Mouse (Mus musculus) layer of hippocampus, postnatal 14 days (tissue): ENCODE results near the gene Lbx1. TPM values are rescaled to one million over a fixed set of nuclear protein-coding genes. Genes with fewer than 3 reads are reported as not detected.

Source experiments
- DNase-seq, 2 experiments: peaks; one replicate each; pipeline ENCODE4 v3.0.0; 2021 to 2022; ENCODE audit warnings: low spot score in 2 of 2, mixed read lengths in 1 of 2
- long read RNA-seq, 2 experiments: library from polyadenylated mRNA; stranded (forward); transcript quantifications; one replicate each; pipeline ENCODE4 v2.0.0; 2021
- total RNA-seq, 2 experiments: library from RNA; stranded (reverse); gene quantifications; 2 replicates each; pipeline ENCODE4 v1.2.3; 2021

The Lbx1 gene
- not detected for total RNA-seq
- long read RNA-seq, experiment 1: 0 reads
- long read RNA-seq, experiment 2: 0 reads

DNA sequence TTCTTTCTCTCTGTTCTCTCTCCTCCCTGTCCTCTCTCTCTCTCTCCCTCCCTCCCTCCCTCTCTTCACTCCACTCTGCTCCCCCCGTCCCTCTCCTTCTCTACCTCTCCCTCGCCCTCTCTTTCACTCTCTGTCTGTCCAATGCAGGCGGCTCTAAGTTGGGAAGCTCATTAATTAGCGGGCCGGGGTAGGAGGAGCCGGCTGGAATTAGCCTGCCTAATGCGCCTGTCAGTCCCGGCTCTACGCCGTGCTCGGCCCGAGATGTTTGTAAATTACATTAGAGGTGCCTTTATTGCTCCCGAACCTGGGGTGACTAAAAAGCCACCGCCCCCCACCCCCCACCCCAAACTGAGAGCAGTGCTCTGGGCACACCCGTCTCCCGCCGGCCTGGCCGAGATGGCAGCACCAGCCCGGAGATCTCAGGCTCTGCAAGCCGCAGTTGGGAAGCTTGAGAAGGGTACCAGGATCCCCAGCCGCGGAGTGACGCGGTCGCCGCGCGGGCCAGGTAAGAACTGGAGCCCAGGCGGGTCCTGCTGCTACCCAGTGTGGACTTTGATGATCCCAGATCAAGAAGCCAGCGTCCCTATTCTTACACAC lies at the start of gene Lbx1:
Gene Lbx1 (minus strand): TSS at position 47 of the 597 bp plus-strand sequence.
- no peak for DNase-seq

GRCm38 (mm10) chr19:45283302-45283701 lies 47.7 kb upstream of the Lbx1 start:
- DNase-seq: peak in 1 of 2 experiments; percentile 54

DNA sequence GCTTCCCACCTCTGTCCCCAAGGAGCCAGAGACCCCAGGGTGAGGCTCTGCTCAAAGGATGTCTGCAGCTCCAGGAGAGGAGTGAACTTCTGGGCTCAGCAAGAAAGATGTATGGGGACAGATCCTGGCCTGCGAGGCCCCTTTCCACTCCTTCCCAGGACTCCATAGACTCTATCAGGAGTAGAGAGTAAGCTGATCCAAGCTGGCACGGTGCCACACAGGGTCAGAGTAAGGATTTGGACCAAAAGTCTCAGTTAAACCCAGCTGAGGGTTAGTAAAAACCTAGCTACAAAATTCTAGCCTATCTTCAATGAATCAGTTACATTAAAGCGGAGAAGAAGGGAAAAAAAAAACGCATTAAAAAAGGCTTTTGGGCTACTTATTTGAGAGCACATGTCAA lies 40.6 kb upstream of the Lbx1 start:
- DNase-seq: no peak

GRCm38 (mm10) chr19:45271986-45272385 lies 36.4 kb upstream of the Lbx1 start:
- no peak for DNase-seq

- no peak for DNase-seq
These were observed 27.4 kb upstream of the Lbx1 start for GRCm38 (mm10) chr19:45262995-45263394.

GRCm38 (mm10) chr19:45257414-45258326 lies 22.1 kb upstream of the Lbx1 start:
- DNase-seq: no peak

- no peak for DNase-seq
These were observed 19.2 kb upstream of the Lbx1 start for GRCm38 (mm10) chr19:45254806-45255205.

GRCm38 (mm10) chr19:45252436-45252835 lies 16.8 kb upstream of the Lbx1 start:
- DNase-seq: no peak

GRCm38 (mm10) chr19:45248691-45249090 lies 13.1 kb upstream of the Lbx1 start:
- peak; percentile 73 to 91 for DNase-seq

DNA sequence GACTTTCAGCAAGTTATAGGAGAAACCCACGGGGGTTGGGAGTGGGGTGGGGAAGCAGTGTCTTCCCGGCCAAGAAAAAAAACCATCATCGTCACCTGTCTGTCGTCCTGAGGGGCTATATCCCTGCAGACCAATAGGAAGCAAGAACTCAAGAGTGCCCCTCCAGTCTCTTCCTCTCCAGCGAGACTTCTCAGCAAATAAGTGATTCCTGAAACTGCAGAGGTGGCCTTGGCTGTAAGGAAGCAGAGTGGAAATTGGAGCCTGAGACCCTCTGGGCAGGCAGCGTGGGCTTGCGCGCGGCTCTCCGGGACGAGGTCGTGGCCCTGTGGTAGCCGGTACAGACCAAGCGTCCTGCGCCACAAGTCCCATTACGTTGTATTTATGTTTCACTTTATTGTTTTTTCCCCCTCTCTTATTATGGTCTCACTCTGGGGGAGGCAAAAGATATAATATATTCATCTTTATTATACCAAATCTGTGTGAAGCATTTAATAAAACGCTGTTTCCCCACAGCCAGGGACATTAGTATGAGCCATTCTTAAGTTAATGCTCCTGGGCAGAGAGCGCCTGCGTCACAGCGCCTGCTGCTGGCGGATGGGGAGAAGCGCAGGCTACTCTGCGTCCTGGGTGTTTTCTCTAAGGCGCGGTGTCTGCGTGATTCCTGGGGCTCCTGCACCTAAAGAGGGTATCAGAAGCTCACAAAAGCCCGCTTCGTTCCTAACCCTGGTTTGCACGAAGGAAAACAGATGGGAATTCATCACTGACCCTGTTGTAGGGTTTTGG lies 8.5 kb upstream of the Lbx1 start:
- no peak for DNase-seq

DNA sequence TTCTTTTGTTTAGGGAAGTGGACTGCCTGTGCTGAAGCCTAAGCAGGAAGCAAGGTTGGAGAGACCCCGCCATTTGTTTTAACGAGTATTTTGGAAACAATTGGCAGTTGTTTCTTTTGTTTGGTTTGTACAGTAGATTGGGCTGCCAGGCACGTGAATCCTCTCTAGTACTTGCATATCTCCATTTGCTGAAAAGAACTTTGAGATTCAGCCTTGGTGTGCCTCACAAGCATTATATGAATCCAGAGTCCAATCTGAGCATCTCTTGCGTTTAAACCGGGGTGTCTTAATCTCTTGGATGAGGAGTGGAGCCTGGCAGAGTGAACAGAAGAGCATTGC lies 7.6 kb upstream of the Lbx1 start:
- DNase-seq: no peak

- DNase-seq: no peak
These were observed 7.0 kb upstream of the Lbx1 start for GRCm38 (mm10) chr19:45242348-45243263.

- no peak for DNase-seq
These were observed 6.4 kb upstream of the Lbx1 start for GRCm38 (mm10) chr19:45242017-45242347.

DNA sequence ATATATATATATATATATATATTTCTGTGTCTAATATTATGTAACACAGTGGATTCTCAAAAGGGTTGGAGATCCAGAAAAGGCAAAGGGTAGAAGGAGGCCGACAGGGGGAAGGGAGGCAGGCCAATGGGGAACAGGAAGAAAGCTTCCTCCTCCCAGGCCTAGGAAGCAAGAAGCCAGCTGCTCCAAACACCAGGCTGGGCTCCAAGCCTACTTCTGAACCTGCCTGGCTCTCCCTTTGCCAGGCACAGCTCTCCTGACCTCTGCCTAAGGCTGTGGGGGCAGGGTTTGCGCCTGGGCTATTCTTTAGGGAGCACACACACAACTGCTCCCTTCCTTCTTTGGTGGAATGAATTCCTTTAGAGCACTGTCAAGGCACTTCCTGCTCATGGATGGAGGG lies 4.4 kb upstream of the Lbx1 start:
- DNase-seq: no peak

DNA sequence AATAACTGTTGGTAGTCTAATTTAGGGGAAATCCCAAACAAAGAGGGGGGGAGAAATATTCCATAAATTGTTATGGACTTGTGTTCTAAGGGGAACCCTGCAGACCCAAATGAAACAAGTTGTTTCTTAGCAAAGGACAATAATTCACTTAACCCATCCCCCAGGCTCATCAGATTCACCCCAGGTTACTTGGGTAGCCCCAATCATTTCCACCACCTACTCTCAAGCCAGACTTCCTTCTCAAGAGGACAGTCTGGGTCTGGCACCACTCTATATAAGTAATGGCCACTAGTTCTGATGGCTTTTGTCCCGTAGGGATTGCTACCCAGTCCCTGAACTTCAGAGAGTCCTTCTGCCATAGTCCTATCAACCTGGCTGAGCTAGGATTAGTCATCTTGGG lies 3.6 kb upstream of the Lbx1 start:
- DNase-seq: no peak

- no peak for DNase-seq
These were observed 2.1 kb upstream of the Lbx1 start for GRCm38 (mm10) chr19:45237665-45238209.

- DNase-seq: no peak
These were observed 1.5 kb upstream of the Lbx1 start for GRCm38 (mm10) chr19:45237099-45237498.

GRCm38 (mm10) chr19:45236363-45236942 lies 841 bp upstream of the Lbx1 start:
- DNase-seq: no peak

DNA sequence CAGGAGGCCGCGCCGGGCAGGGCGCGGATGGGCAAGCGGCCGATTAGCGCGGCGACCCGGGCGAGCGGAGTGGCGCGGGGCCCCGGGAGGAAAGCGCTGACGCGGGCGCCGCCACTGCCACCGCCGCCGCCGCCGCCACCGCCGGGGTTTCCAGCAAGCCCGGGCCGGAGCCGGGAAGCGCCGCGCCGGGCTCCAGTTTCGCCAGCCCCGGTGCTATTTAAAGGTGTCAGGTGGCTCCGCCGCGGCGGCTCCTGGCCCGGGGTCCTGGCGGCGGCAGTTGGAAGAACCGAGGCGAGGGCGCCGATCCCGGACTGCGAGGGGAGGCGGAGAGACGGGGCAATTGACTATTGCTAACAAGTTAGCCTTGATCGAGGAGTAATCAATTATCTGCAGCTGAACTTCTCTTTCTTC lies 276 bp downstream of the Lbx1 start:
- no peak for DNase-seq

DNA sequence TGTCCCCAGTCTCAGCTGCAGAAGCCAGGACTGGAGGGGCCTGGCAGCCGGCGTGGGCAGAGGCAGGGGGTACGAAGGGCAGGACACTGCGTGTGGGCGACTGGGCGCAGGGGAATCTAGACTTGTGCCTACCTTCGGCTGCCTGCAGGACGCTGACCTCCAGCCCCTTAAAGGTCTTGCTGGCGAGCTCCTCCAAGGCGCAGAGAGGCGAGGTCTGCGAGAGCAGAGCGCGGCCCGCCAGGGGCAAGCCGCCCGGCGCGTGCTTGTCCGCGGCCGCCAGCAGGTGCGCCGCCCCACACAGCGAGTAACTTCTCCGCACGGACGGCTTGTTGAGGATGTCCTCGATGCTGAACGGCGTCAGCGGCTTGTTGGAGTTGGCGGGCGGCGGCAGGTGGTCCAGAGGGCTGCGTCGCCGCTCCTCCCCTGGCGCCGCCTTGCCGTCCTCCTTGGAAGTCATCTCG lies 811 bp downstream of the Lbx1 start:
- DNase-seq: no peak
